Mouse (Mus musculus): ENCODE data around the gene Smarcd3. TPM values are rescaled to one million over a fixed set of nuclear protein-coding genes. Genes with fewer than 3 reads are reported as not detected.
A peak's percentile ranks its signal among the peaks of the same experiment; 100 is the strongest.

Smarcd3 gene
- polyA plus RNA-seq, 1 experiment from 2014 or later: 113 TPM

GRCm38 (mm10) chr5:24639081-24639480 is 14.9 kb upstream of the Smarcd3 start:
- H3K27ac ChIP-seq: no peak overlapping the region
- no peaks in the 10 kb centered on the region for H3K27me3 ChIP-seq
- H3K9ac ChIP-seq: no peak overlapping the region
- WGBS: 67% methylated on average over 6 of the region's 6 CpGs
- no peaks in the 10 kb centered on the region for H3K9me3 ChIP-seq
- no peak overlapping the region for H3K4me2 ChIP-seq
- H3K36me3 ChIP-seq (replicated peaks): no peaks in the 10 kb centered on the region
- peaks cover 13% of the 10 kb centered on the region for H3K4me1 ChIP-seq
- ATAC-seq (ENCODE audit: low FRiP score): peak; percentile 20; the same call in 1 of the 2 replicates
- no peak overlapping the region for H3K4me3 ChIP-seq (replicated peaks)

GRCm38 (mm10) chr5:24638131-24638530 is 13.9 kb upstream of the Smarcd3 start:
- H3K9ac ChIP-seq: no peak overlapping the region
- peaks cover under 1% of the 10 kb centered on the region; the same call in 1 of the 2 replicates for H3K27me3 ChIP-seq
- H3K27ac ChIP-seq: no peak overlapping the region
- H3K4me3 ChIP-seq (replicated peaks): no peak overlapping the region
- H3K36me3 ChIP-seq (replicated peaks): no peaks in the 10 kb centered on the region
- H3K9me3 ChIP-seq: no peaks in the 10 kb centered on the region
- H3K4me1 ChIP-seq: peaks cover 13% of the 10 kb centered on the region
- 75% methylated on average over 6 of the region's 6 CpGs for WGBS
- H3K4me2 ChIP-seq: no peak overlapping the region
- ATAC-seq (ENCODE audit: low FRiP score): no peak

- Histone ChIP-seq H3K9ac (no peak overlapping the region), H3K4me2 (no peak overlapping the region), H3K9me3 (no peaks in the 10 kb centered on the region), H3K36me3 (replicated peaks) (no peaks in the 10 kb centered on the region), H3K4me1 (peaks cover 13% of the 10 kb centered on the region), H3K27ac (no peak overlapping the region), H3K4me3 (replicated peaks) (no peak overlapping the region), H3K27me3 (peaks cover 4% of the 10 kb centered on the region; the same call in 1 of the 2 replicates)
- ATAC-seq (ENCODE audit: low FRiP score): no peak
- WGBS: 80% methylated on average over 4 of the region's 4 CpGs
Observed at GRCm38 (mm10) chr5:24636987-24637386, 12.8 kb upstream of the Smarcd3 start.

- Histone ChIP-seq H3K9me3 (no peaks in the 10 kb centered on the region), H3K9ac (no peak overlapping the region), H3K27me3 (peaks cover 4% of the 10 kb centered on the region; the same call in 1 of the 2 replicates), H3K27ac (no peak overlapping the region), H3K4me1 (peaks cover 13% of the 10 kb centered on the region), H3K4me3 (replicated peaks) (no peak overlapping the region), H3K4me2 (no peak overlapping the region), H3K36me3 (replicated peaks) (no peaks in the 10 kb centered on the region)
- peak; percentile 36; the same call in 1 of the 2 replicates for ATAC-seq (ENCODE audit: low FRiP score)
- 59% methylated on average over 6 of the region's 6 CpGs for WGBS
Observed at GRCm38 (mm10) chr5:24635526-24636141, 11.4 kb upstream of the Smarcd3 start.

GRCm38 (mm10) chr5:24635093-24635492 is 10.9 kb upstream of the Smarcd3 start:
- no peak for ATAC-seq (ENCODE audit: low FRiP score)
- Histone ChIP-seq H3K27me3 (peaks cover 4% of the 10 kb centered on the region; the same call in 1 of the 2 replicates), H3K4me3 (replicated peaks) (no peak overlapping the region), H3K4me2 (no peak overlapping the region), H3K27ac (no peak overlapping the region), H3K36me3 (replicated peaks) (no peaks in the 10 kb centered on the region), H3K9me3 (no peaks in the 10 kb centered on the region), H3K9ac (no peak overlapping the region), H3K4me1 (peaks cover 13% of the 10 kb centered on the region)
- WGBS: 48% methylated on average over 1 of the region's 1 CpGs

- Histone ChIP-seq H3K4me1 (peaks cover 3% of the 10 kb centered on the region), H3K9me3 (no peaks in the 10 kb centered on the region), H3K36me3 (replicated peaks) (no peaks in the 10 kb centered on the region), H3K27me3 (peaks cover 8% of the 10 kb centered on the region; the same call in 1 of the 2 replicates), H3K4me2 (no peak overlapping the region), H3K4me3 (replicated peaks) (no peak overlapping the region), H3K9ac (no peak overlapping the region), H3K27ac (no peak overlapping the region)
- 77% methylated on average over 3 of the region's 3 CpGs for WGBS
- ATAC-seq (ENCODE audit: low FRiP score): no peak
Observed at GRCm38 (mm10) chr5:24629712-24630111, 5.5 kb upstream of the Smarcd3 start.

GRCm38 (mm10) chr5:24624822-24625120 is 560 bp upstream of the Smarcd3 start:
- Histone ChIP-seq H3K27ac (no peak overlapping the region), H3K9me3 (no peaks in the 10 kb centered on the region), H3K4me3 (replicated peaks) (peak overlapping the region; percentile 56; the same call in 1 of the 2 replicates), H3K27me3 (peaks cover 30% of the 10 kb centered on the region), H3K4me2 (peak overlapping the region; percentile 82), H3K36me3 (replicated peaks) (no peaks in the 10 kb centered on the region), H3K9ac (peak overlapping the region; percentile 71; the same call in 1 of the 2 replicates), H3K4me1 (peaks cover 24% of the 10 kb centered on the region)
- WGBS: 37% methylated on average over 4 of the region's 4 CpGs
- ATAC-seq (ENCODE audit: low FRiP score): no peak

- ATAC-seq (ENCODE audit: low FRiP score): no peak
- Histone ChIP-seq H3K9me3 (no peaks in the 10 kb centered on the region), H3K36me3 (replicated peaks) (no peaks in the 10 kb centered on the region), H3K9ac (peak overlapping the region; percentile 71), H3K4me1 (peaks cover 24% of the 10 kb centered on the region), H3K27me3 (peaks cover 30% of the 10 kb centered on the region), H3K4me3 (replicated peaks) (peak overlapping the region; percentile 56), H3K27ac (0 out of 2 replicates have a peak overlapping the region, but pooled peaks have one; percentile 25), H3K4me2 (peak overlapping the region; percentile 82)
- 45% methylated on average over 8 of the region's 8 CpGs for WGBS
Observed at GRCm38 (mm10) chr5:24623041-24623985, 898 bp downstream of the Smarcd3 start.

- Histone ChIP-seq H3K27me3 (peaks cover 30% of the 10 kb centered on the region), H3K4me3 (replicated peaks) (no peak overlapping the region), H3K36me3 (replicated peaks) (no peaks in the 10 kb centered on the region), H3K4me1 (peaks cover 24% of the 10 kb centered on the region), H3K27ac (no peak overlapping the region), H3K4me2 (no peak overlapping the region), H3K9me3 (no peaks in the 10 kb centered on the region), H3K9ac (0 out of 2 replicates have a peak overlapping the region, but pooled peaks have one; percentile 18)
- 72% methylated on average over 7 of the region's 7 CpGs for WGBS
- no peak for ATAC-seq (ENCODE audit: low FRiP score)
Observed at GRCm38 (mm10) chr5:24622386-24623040, 1.7 kb downstream of the Smarcd3 start.

- H3K4me2 ChIP-seq: no peak overlapping the region
- peaks cover 24% of the 10 kb centered on the region for H3K4me1 ChIP-seq
- H3K27me3 ChIP-seq: peaks cover 30% of the 10 kb centered on the region
- no peak for ATAC-seq (ENCODE audit: low FRiP score)
- H3K36me3 ChIP-seq (replicated peaks): no peaks in the 10 kb centered on the region
- no peak overlapping the region for H3K4me3 ChIP-seq (replicated peaks)
- H3K9me3 ChIP-seq: no peaks in the 10 kb centered on the region
- H3K9ac ChIP-seq: no peak overlapping the region
- 67% methylated on average over 8 of the region's 8 CpGs for WGBS
- no peak overlapping the region for H3K27ac ChIP-seq
Observed at GRCm38 (mm10) chr5:24620626-24621025, 3.6 kb downstream of the Smarcd3 start.

GRCm38 (mm10) chr5:24620116-24620515 is 4.1 kb downstream of the Smarcd3 start:
- Histone ChIP-seq H3K9me3 (no peaks in the 10 kb centered on the region), H3K4me2 (no peak overlapping the region), H3K9ac (no peak overlapping the region), H3K4me1 (peaks cover 24% of the 10 kb centered on the region), H3K36me3 (replicated peaks) (no peaks in the 10 kb centered on the region), H3K27me3 (peaks cover 29% of the 10 kb centered on the region), H3K4me3 (replicated peaks) (no peak overlapping the region), H3K27ac (no peak overlapping the region)
- ATAC-seq (ENCODE audit: low FRiP score): no peak
- 79% methylated on average over 8 of the region's 8 CpGs for WGBS

- Histone ChIP-seq H3K27ac (no peak overlapping the region), H3K4me3 (replicated peaks) (no peak overlapping the region), H3K4me1 (peaks cover 14% of the 10 kb centered on the region), H3K9ac (no peak overlapping the region), H3K36me3 (replicated peaks) (no peaks in the 10 kb centered on the region), H3K4me2 (no peak overlapping the region), H3K27me3 (peaks cover 25% of the 10 kb centered on the region), H3K9me3 (no peaks in the 10 kb centered on the region)
- ATAC-seq (ENCODE audit: low FRiP score): no peak
- WGBS: 72% methylated on average over 3 of the region's 3 CpGs
Observed at GRCm38 (mm10) chr5:24618921-24619320, 5.3 kb downstream of the Smarcd3 start.
